ENCODE assay signal across 7 mouse cellular contexts in the genomic region with DNA sequence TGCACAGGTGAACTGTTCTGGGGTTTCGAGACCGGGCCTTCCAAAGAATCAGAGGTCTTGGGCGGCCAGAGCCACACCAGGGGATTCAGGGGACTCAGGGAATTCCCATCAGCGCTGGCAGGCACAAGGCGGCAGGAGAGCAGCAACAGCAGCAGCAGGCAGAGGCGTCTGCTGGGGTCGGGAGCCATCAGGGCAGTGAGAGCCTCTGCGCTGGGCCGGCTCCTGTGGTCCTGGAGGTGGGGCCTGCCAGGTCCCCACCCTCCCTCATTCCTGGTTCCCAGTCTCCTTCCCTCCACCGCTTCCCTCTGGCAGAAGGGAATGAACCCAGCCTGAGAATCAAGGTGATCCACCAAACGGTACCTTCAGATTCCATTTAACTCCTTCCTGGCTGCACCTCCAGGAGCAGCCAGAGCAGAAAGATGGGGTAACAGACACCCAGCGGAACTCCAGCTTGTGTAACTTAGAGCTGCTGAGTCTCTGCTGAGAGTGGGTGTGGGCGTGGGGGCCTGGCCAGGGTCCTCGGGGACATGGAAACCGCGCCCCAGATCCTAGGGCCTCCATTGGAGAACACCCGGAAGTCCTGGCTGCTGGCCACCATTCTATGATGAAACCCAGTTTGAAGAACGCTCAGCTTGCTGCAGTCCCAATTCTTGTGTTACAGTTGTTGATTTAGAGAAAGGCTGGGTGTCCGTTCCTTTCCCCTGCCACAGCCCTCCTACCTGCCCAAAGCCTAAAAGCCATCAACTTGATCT. TPM values are rescaled to one million over a fixed set of nuclear protein-coding genes. Genes with fewer than 3 reads are reported as not detected.
A peak's percentile ranks its signal among the peaks of the same experiment; 100 is the strongest.
DNase-seq lines count a peak whose midpoint lies in the region; ATAC-seq and TF ChIP-seq lines count a peak whose summit lies in the region.

No protein-coding gene starts in this region.

- H3K4me3 ChIP-seq in intestine, postnatal 0 days (ENCODE audit: low read depth, low read length), result no peak overlapping the region
- H3K4me3 ChIP-seq in midbrain, postnatal 0 days (ENCODE audit: low read depth, low read length), result no peak overlapping the region

- H3K27me3 ChIP-seq in intestine, postnatal 0 days (replicated peaks; ENCODE audit: control insufficient read depth, insufficient read depth, low read length), result no peaks in the 10 kb centered on the region
- no peaks in the 10 kb centered on the region for H3K27me3 ChIP-seq in midbrain, postnatal 0 days (ENCODE audit: insufficient read depth, low read length)

- peak overlapping the region; percentile 24 for H3K4me2 ChIP-seq in intestine, postnatal 0 days (replicated peaks; ENCODE audit: low read depth)
- H3K4me2 ChIP-seq in midbrain, postnatal 0 days (ENCODE audit: low read depth, low read length, poor library complexity, severe bottlenecking), result no peak overlapping the region

- DNase-seq in R1 (ENCODE audit: low read depth, low spot score), result peak; percentile 45
- peak; percentile 29 for DNase-seq in fibroblast of lung, adult 2 months (ENCODE audit: low read depth)
- peak; percentile 90 for DNase-seq in lung, postnatal 10 days
- no peak for DNase-seq in thymus, postnatal 0 days (ENCODE audit: low spot score)
- DNase-seq in midbrain, postnatal 0 days (ENCODE audit: low spot score), result no peak
- DNase-seq in thymus, postnatal 10 days (ENCODE audit: low spot score in 2 of 2), result no peak

- 53% methylated on average over 19 of the region's 19 CpGs for WGBS in intestine, postnatal 0 days
- WGBS in midbrain, postnatal 0 days, result 69% methylated on average over 19 of the region's 19 CpGs

- H3K9me3 ChIP-seq in intestine, postnatal 0 days (ENCODE audit: control insufficient read depth), result no peaks in the 10 kb centered on the region
- no peaks in the 10 kb centered on the region for H3K9me3 ChIP-seq in midbrain, postnatal 0 days (ENCODE audit: low read length)

- TF ChIP-seq CTCF in intestine, postnatal 0 days (IDR thresholded peaks at IDR 0.05; ENCODE audit: low read depth), result no peak
- no peak for TF ChIP-seq CTCF in midbrain, postnatal 0 days (IDR thresholded peaks at IDR 0.05)

- ATAC-seq in intestine, postnatal 0 days, result no peak
- ATAC-seq in midbrain, postnatal 0 days (ENCODE audit: low FRiP score), result no peak

- no peaks in the 10 kb centered on the region for H3K36me3 ChIP-seq in intestine, postnatal 0 days (ENCODE audit: control insufficient read depth, insufficient read depth)
- H3K36me3 ChIP-seq in midbrain, postnatal 0 days (ENCODE audit: insufficient read depth, low read length), result no peaks in the 10 kb centered on the region

- no peak overlapping the region for H3K27ac ChIP-seq in intestine, postnatal 0 days (ENCODE audit: low read depth, low read length)
- H3K27ac ChIP-seq in midbrain, postnatal 0 days (ENCODE audit: low read depth, low read length), result no peak overlapping the region

- no peak overlapping the region for H3K9ac ChIP-seq in intestine, postnatal 0 days (ENCODE audit: low read depth, low read length)
- H3K9ac ChIP-seq in midbrain, postnatal 0 days (replicated peaks; ENCODE audit: low read length, poor library complexity, severe bottlenecking), result no peak overlapping the region

- peaks cover 5% of the 10 kb centered on the region; the same call in 1 of the 2 replicates for H3K4me1 ChIP-seq in intestine, postnatal 0 days (replicated peaks; ENCODE audit: control insufficient read depth, insufficient read depth, low read length)
- H3K4me1 ChIP-seq in midbrain, postnatal 0 days (ENCODE audit: insufficient read depth, low read length), result no peaks in the 10 kb centered on the region

RNA-seq across cellular contexts. Expression of a gene that starts 52.7 kb away (rescaled TPM):
- 34.9 and 35.2 TPM in 2 replicates for polyA plus RNA-seq in intestine, postnatal 0 days (2015; fragmentation: Nextera tagmentation; extraction: Ambion mirVana)
- polyA plus RNA-seq in thymus, postnatal 0 days (2015; fragmentation: Nextera tagmentation; extraction: Ambion mirVana), result 22.1 and 22.9 TPM in 2 replicates
- 27.7 and 30.3 TPM in 2 replicates for total RNA-seq in midbrain, postnatal 0 days (2014; rRNA removed)
- 14.6 and 15.4 TPM in 2 replicates for polyA plus RNA-seq in midbrain, postnatal 0 days (2015; fragmentation: Nextera tagmentation; extraction: Ambion mirVana)

Comparison
In these comparisons a context has a peak if more than half of its experiments do, and no peak if none do; other contexts are left out.
1. DNase-seq: peak in R1 (single experiment), fibroblast of lung, adult 2 months (single experiment) and lung, postnatal 10 days (single experiment); none in thymus, postnatal 0 days (single experiment), midbrain, postnatal 0 days (single experiment) and thymus, postnatal 10 days (0 of 2).